Comparison of ENCODE assay signal across 8 mouse cellular contexts in genomic region chr8:83973161-83974031, GRCm38 (mm10). TPM values are rescaled to one million over a fixed set of nuclear protein-coding genes. Genes with fewer than 3 reads are reported as not detected.
DNase-seq lines count a peak whose midpoint lies in the region; ATAC-seq and TF ChIP-seq lines count a peak whose summit lies in the region.

No protein-coding gene starts in this region.

- peak overlapping the region; percentile 96 for H3K4me2 ChIP-seq in liver, embryonic 16.5 days (ENCODE audit: low read depth, low read length)
- peak overlapping the region; percentile 93 for H3K4me2 ChIP-seq in stomach, embryonic 16.5 days (ENCODE audit: low read depth, low read length)

- peak; percentile 3; the same call in 1 of the 2 replicates for ATAC-seq in liver, embryonic 16.5 days (ENCODE audit: low read depth)
- ATAC-seq in stomach, embryonic 16.5 days (ENCODE audit: insufficient read depth, low FRiP score) = 0 out of 2 replicates have a peak, but pooled peaks have one; percentile 0
- no peak for ATAC-seq in monocyte, adult 5-6 weeks (replicated peaks; ENCODE audit: insufficient number of reproducible peaks, low FRiP score, low TSS enrichment, poor library complexity, severe bottlenecking)

- TF ChIP-seq EP300 in heart, adult 2 months (IDR thresholded peaks at IDR 0.05; ENCODE audit: insufficient read depth, low read depth, low read length) = no peak

- no peaks in the 10 kb centered on the region for H3K36me3 ChIP-seq in heart, adult 2 months (ENCODE audit: control insufficient read depth, insufficient read depth, low read length)
- peaks cover 22% of the 10 kb centered on the region for H3K36me3 ChIP-seq in E14TG2a.4 (ENCODE audit: insufficient read depth, low read length)
- peaks cover 16% of the 10 kb centered on the region for H3K36me3 ChIP-seq in liver, embryonic 16.5 days (ENCODE audit: control insufficient read depth, insufficient read depth)
- no peaks in the 10 kb centered on the region for H3K36me3 ChIP-seq in stomach, embryonic 16.5 days (ENCODE audit: control insufficient read depth, insufficient read depth, low read length)

- no peaks in the 10 kb centered on the region for H3K9me3 ChIP-seq in E14TG2a.4 (ENCODE audit: low read length)
- H3K9me3 ChIP-seq in liver, embryonic 16.5 days (replicated peaks; ENCODE audit: control insufficient read depth, low read length) = no peaks in the 10 kb centered on the region
- H3K9me3 ChIP-seq in stomach, embryonic 16.5 days (replicated peaks; ENCODE audit: control insufficient read depth, low read length) = no peaks in the 10 kb centered on the region

- no peak for TF ChIP-seq CTCF in heart, adult 2 months (IDR thresholded peaks at IDR 0.05)
- no peak for TF ChIP-seq CTCF in E14TG2a.4 (conservative IDR thresholded peaks at IDR 0.05; ENCODE audit: low read length)
- no peak for TF ChIP-seq CTCF in cerebellum, adult 2 months (IDR thresholded peaks at IDR 0.05; ENCODE audit: borderline replicate concordance, insufficient read depth, low read depth, low read length)

- H3K4me3 ChIP-seq in heart, adult 2 months = peak overlapping the region; percentile 72
- peak overlapping the region; percentile 90 for H3K4me3 ChIP-seq in E14TG2a.4 (replicated peaks; ENCODE audit: low read length)
- peak overlapping the region; percentile 61 for H3K4me3 ChIP-seq in cerebellum, adult 2 months (replicated peaks; ENCODE audit: insufficient read depth, low read depth, low read length)
- peak overlapping the region; percentile 85 for H3K4me3 ChIP-seq in liver, embryonic 16.5 days (ENCODE audit: low read depth, low read length)
- H3K4me3 ChIP-seq in stomach, embryonic 16.5 days (replicated peaks; ENCODE audit: low read length) = peak overlapping the region; percentile 83

- peak overlapping the region; percentile 97 for H3K9ac ChIP-seq in heart, adult 2 months (ENCODE audit: low read depth, low read length)
- peak overlapping the region; percentile 90 for H3K9ac ChIP-seq in liver, embryonic 16.5 days (ENCODE audit: low read depth, low read length)
- H3K9ac ChIP-seq in stomach, embryonic 16.5 days (ENCODE audit: low read length) = peak overlapping the region; percentile 89

- H3K27ac ChIP-seq in heart, adult 2 months = peak overlapping the region; percentile 81
- H3K27ac ChIP-seq in cerebellum, adult 2 months (ENCODE audit: insufficient read depth, low read length) = peak overlapping the region; percentile 67
- peak overlapping the region; percentile 40 for H3K27ac ChIP-seq in liver, embryonic 16.5 days (ENCODE audit: low read length)
- peak overlapping the region; percentile 46; the same call in 1 of the 2 replicates for H3K27ac ChIP-seq in stomach, embryonic 16.5 days (ENCODE audit: low read length)

- H3K4me1 ChIP-seq in heart, adult 2 months (ENCODE audit: control insufficient read depth, insufficient read depth, low read length) = peaks cover 13% of the 10 kb centered on the region
- H3K4me1 ChIP-seq in E14TG2a.4 (replicated peaks; ENCODE audit: low read depth, low read length) = peaks cover 43% of the 10 kb centered on the region
- H3K4me1 ChIP-seq in cerebellum, adult 2 months (ENCODE audit: control insufficient read depth, insufficient read depth, low read length) = peaks cover 21% of the 10 kb centered on the region
- H3K4me1 ChIP-seq in liver, embryonic 16.5 days (ENCODE audit: control insufficient read depth, low read depth, low read length) = peaks cover 39% of the 10 kb centered on the region
- peaks cover 32% of the 10 kb centered on the region for H3K4me1 ChIP-seq in stomach, embryonic 16.5 days (ENCODE audit: control insufficient read depth, insufficient read depth, low read length)

- DNase-seq in heart, adult 2 months = peak in 1 of 2 experiments; percentile 45
- DNase-seq in heart, adult 9 months (ENCODE audit: low spot score in 2 of 2) = no peak
- DNase-seq in cerebellum, adult 2 months = peak; percentile 51 to 52
- DNase-seq in heart, postnatal 4 days = peak; percentile 44

- 0 out of 2 replicates have a peak, but pooled peaks have one; percentile 7 for TF ChIP-seq POLR2A in heart, adult 2 months (IDR thresholded peaks at IDR 0.05; ENCODE audit: insufficient read depth, low read depth, low read length)
- no peak for TF ChIP-seq POLR2A in cerebellum, adult 2 months (IDR thresholded peaks at IDR 0.05; ENCODE audit: borderline replicate concordance, insufficient read depth, low read length)

- no peaks in the 10 kb centered on the region for H3K27me3 ChIP-seq in heart, adult 2 months (ENCODE audit: control insufficient read depth, insufficient read depth, low read length)
- no peaks in the 10 kb centered on the region for H3K27me3 ChIP-seq in E14TG2a.4 (ENCODE audit: insufficient read depth, low read length)
- no peaks in the 10 kb centered on the region for H3K27me3 ChIP-seq in cerebellum, adult 2 months (ENCODE audit: control insufficient read depth, insufficient read depth, low read length)
- H3K27me3 ChIP-seq in liver, embryonic 16.5 days (ENCODE audit: control insufficient read depth, insufficient read depth, low read depth, low read length) = no peaks in the 10 kb centered on the region
- H3K27me3 ChIP-seq in stomach, embryonic 16.5 days (ENCODE audit: control insufficient read depth, insufficient read depth, low read length) = no peaks in the 10 kb centered on the region

- intact Hi-C loops in heart, adult 2 months (cut with DNase I) = loop anchor here (2.0 kb wide), 1 partner anchor 23 kb away; the partner anchor contains the start of gene Samd1

- 2% methylated on average over 37 of the region's 37 CpGs for WGBS in heart, adult 2 months
- WGBS in cerebellum, adult 2 months = 2% methylated on average over 37 of the region's 37 CpGs
- 8% methylated on average over 35 of the region's 37 CpGs for WGBS in liver, embryonic 16.5 days (ENCODE audit: insufficient replicate concordance)
- WGBS in stomach, embryonic 16.5 days = 3% methylated on average over 36 of the region's 37 CpGs

- peaks cover 6% of the 10 kb centered on the region; the same call in 1 of the 2 replicates for H3K79me2 ChIP-seq in heart, adult 2 months (replicated peaks; ENCODE audit: control insufficient read depth, insufficient read depth, low read length)

RNA-seq across cellular contexts. Expression of gene Prkaca, which starts 0.6 kb away (rescaled TPM):
- total RNA-seq in heart, adult 2 months (2021) = 100 to 1,000 TPM; 306 to 331 TPM
- 239 and 333 TPM in 2 replicates for polyA plus RNA-seq in heart, adult 2 months (2012; rRNA removed)
- polyA plus RNA-seq in cerebellum, adult 2 months (2012; rRNA removed) = 235 and 256 TPM in 2 replicates
- 100 to 1,000 TPM; 389 to 405 TPM for total RNA-seq in heart, postnatal 4 days (2021)
- 29.8 and 39.9 TPM in 2 replicates for polyA plus RNA-seq in liver, embryonic 16.5 days (2015; fragmentation: Nextera tagmentation; extraction: Ambion mirVana)
- polyA plus RNA-seq in stomach, embryonic 16.5 days (2015; fragmentation: Nextera tagmentation; extraction: Ambion mirVana) = 49.5 and 79.8 TPM in 2 replicates
- total RNA-seq in monocyte, adult 5-6 weeks (2017) = 14.5 to 24.5 TPM (median 18.8 TPM) in 3 replicates

RNA-seq across cellular contexts. Expression of gene Asf1b, which starts 18.1 kb away (rescaled TPM):
- total RNA-seq in heart, adult 2 months (2021) = 1 to 10 TPM; 1.7 to 1.8 TPM
- polyA plus RNA-seq in heart, adult 2 months (2012; rRNA removed) = 2.2 and 3.7 TPM in 2 replicates
- 2.0 and 2.5 TPM in 2 replicates for polyA plus RNA-seq in cerebellum, adult 2 months (2012; rRNA removed)
- total RNA-seq in heart, postnatal 4 days (2021) = 10 to 100 TPM; 25.8 to 26.1 TPM
- 108 and 110 TPM in 2 replicates for polyA plus RNA-seq in liver, embryonic 16.5 days (2015; fragmentation: Nextera tagmentation; extraction: Ambion mirVana)
- 49.4 and 53.1 TPM in 2 replicates for polyA plus RNA-seq in stomach, embryonic 16.5 days (2015; fragmentation: Nextera tagmentation; extraction: Ambion mirVana)
- 3.5 to 4.9 TPM (median 3.6 TPM) in 3 replicates for total RNA-seq in monocyte, adult 5-6 weeks (2017)

RNA-seq across cellular contexts. Expression of gene Gm10644, which starts 18.4 kb away (rescaled TPM):
- total RNA-seq in heart, adult 2 months (2021) = 1 to 10 TPM; 1.3 to 1.7 TPM
- 1.9 and 2.8 TPM in 2 replicates for polyA plus RNA-seq in heart, adult 2 months (2012; rRNA removed)
- polyA plus RNA-seq in cerebellum, adult 2 months (2012; rRNA removed) = 0.56 and 0.74 TPM in 2 replicates
- total RNA-seq in heart, postnatal 4 days (2021) = under 1 TPM; 0.27 to 0.41 TPM
- polyA plus RNA-seq in liver, embryonic 16.5 days (2015; fragmentation: Nextera tagmentation; extraction: Ambion mirVana) = 0.41 and 0.43 TPM in 2 replicates
- 0.39 and 0.67 TPM in 2 replicates for polyA plus RNA-seq in stomach, embryonic 16.5 days (2015; fragmentation: Nextera tagmentation; extraction: Ambion mirVana)
- total RNA-seq in monocyte, adult 5-6 weeks (2017) = 0.10 to 0.58 TPM in 2 of 3 replicates, not detected in the other

RNA-seq across cellular contexts. Expression of gene Samd1, which starts 24.1 kb away (rescaled TPM):
- total RNA-seq in heart, adult 2 months (2021) = 10 to 100 TPM; 21.6 to 29.9 TPM
- 29.7 and 32.1 TPM in 2 replicates for polyA plus RNA-seq in heart, adult 2 months (2012; rRNA removed)
- 50.5 and 55.1 TPM in 2 replicates for polyA plus RNA-seq in cerebellum, adult 2 months (2012; rRNA removed)
- total RNA-seq in heart, postnatal 4 days (2021) = 10 to 100 TPM; 36.6 to 42.9 TPM
- polyA plus RNA-seq in liver, embryonic 16.5 days (2015; fragmentation: Nextera tagmentation; extraction: Ambion mirVana) = 3.6 and 3.9 TPM in 2 replicates
- polyA plus RNA-seq in stomach, embryonic 16.5 days (2015; fragmentation: Nextera tagmentation; extraction: Ambion mirVana) = 6.6 and 7.4 TPM in 2 replicates
- 26.3 to 44.6 TPM (median 35.4 TPM) in 3 replicates for total RNA-seq in monocyte, adult 5-6 weeks (2017)

RNA-seq across cellular contexts. Expression of gene 1700067K01Rik, which starts 27.9 kb away (rescaled TPM):
- under 1 TPM in 1 of 2 experiments, not detected in 1; 0.26 TPM for total RNA-seq in heart, adult 2 months (2021)
- 0.16 and 0.50 TPM in 2 replicates for polyA plus RNA-seq in heart, adult 2 months (2012; rRNA removed)
- polyA plus RNA-seq in cerebellum, adult 2 months (2012; rRNA removed) = 0.11 and 0.14 TPM in 2 replicates
- total RNA-seq in heart, postnatal 4 days (2021) = under 1 TPM in 1 of 2 experiments, not detected in 1; 0.83 TPM
- polyA plus RNA-seq in liver, embryonic 16.5 days (2015; fragmentation: Nextera tagmentation; extraction: Ambion mirVana) = 0.56 and 0.58 TPM in 2 replicates
- 0.58 and 0.71 TPM in 2 replicates for polyA plus RNA-seq in stomach, embryonic 16.5 days (2015; fragmentation: Nextera tagmentation; extraction: Ambion mirVana)
- total RNA-seq in monocyte, adult 5-6 weeks (2017) = not detected in 3 replicates

Comparison
In these comparisons a context has a peak if more than half of its experiments do, and no peak if none do; other contexts are left out.
1. DNase-seq: peak in cerebellum, adult 2 months (2 of 2) and heart, postnatal 4 days (single experiment); none in heart, adult 9 months (0 of 2).
2. RNA of gene Asf1b, which starts 18.1 kb away (polyA plus RNA-seq): 108 to 110 TPM in liver, embryonic 16.5 days and 49.4 to 53.1 TPM in stomach, embryonic 16.5 days; 2.0 to 2.5 TPM in cerebellum, adult 2 months and 2.2 to 3.7 TPM in heart, adult 2 months; every median in the first group is over 10 times any median in the second.
3. Peak in every context shown above with its lines, with median percentiles within 50 percentile points of each other: H3K27ac ChIP-seq, H3K4me3 ChIP-seq and H3K9ac ChIP-seq.